Mouse (Mus musculus) naive thymus-derived CD4-positive, alpha-beta T cell, adult 2 months (primary cell): ENCODE measurements around the gene Serpina3k.
"Not testable (repeated sequence)": the region's sequence is repeated elsewhere in the genome, so short reads cannot be mapped to it uniquely, and the experiment has no call there.

Experiments used
- DNase-seq: peaks from one replicate; pipeline ENCODE4 v3.0.0-alpha.2; 2011; ENCODE audit warnings: low read depth

Gene Serpina3k

GRCm38 (mm10) chr12:104388477-104388876 is 50.2 kb downstream of the Serpina3k start:
- no peak for DNase-seq

DNA sequence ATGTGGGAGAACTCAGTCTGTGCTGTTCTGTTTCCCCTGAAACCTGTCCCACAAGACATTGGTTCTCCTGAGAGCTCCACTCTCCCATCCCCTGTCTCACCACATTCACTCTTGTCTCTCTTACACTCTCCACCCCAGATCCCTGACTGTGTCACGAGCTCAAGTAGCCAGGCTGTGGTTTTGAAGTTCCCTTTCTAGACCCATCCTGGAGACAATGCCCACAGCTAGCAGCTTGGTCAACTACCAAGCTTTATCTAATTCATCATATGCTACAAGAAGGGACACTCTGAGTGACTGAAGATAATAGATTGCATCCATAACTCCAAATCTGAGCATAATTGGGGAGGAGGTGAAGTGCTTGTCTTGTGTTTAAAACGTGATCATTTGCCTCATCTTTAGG is 52.8 kb downstream of the Serpina3k start:
- not testable (repeated sequence) for DNase-seq
